Mouse (Mus musculus): ENCODE data around the gene Fbf1.
A peak's percentile ranks its signal among the peaks of the same experiment; 100 is the strongest.

DNA sequence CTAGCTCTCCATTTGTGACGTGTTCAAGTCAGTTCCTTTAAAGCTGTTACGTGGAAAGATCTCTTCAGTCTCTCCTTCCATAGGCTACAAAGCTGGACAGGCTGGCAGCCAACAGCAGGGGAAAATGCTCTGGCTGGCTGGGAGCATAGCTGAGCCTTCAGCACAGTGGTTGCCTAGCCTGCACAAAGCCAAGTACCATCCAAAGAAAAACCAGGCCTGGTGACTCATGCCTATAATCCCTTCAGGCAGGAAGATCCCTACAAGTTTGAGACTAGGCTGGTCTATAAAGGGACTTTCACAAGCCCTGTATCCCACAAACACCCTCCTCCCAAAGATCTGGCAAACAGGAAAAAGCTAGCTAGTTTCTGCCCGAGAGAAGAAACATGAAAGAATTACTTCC lies 17.9 kb upstream of the Fbf1 start:
- TF ChIP-seq POLR2A (IDR thresholded peaks at IDR 0.05; ENCODE audit: extremely low read depth, insufficient read depth, low read length), result no peak
- TF ChIP-seq CTCF (IDR thresholded peaks at IDR 0.05; ENCODE audit: low read depth, low read length), result 0 out of 2 replicates have a peak, but pooled peaks have one; percentile 6

All from liver, adult 2 months (tissue).